Mouse (Mus musculus) erythroblast, adult 5-6 weeks (primary cell): ENCODE data around the gene Rfxank. TPM values are rescaled to one million over a fixed set of nuclear protein-coding genes. Genes with fewer than 3 reads are reported as not detected.

Source experiments
- total RNA-seq, 2 experiments: library from RNA; stranded (forward) in 1 of 2; stranded (reverse) in 1 of 2; fragments of 150-400 nt in 1 of 2; fragments of 200-764, 138-1000 nt in 1 of 2; gene quantifications; 2 replicates each; pipeline versions ENCODE4 v1.2.3 to v1.2.4; 2015 to 2017; ENCODE audit warnings: low replicate concordance in 2 of 2

The Rfxank gene
- total RNA-seq, 2 experiments from 2014 or later = 8.1 to 9.7 TPM

Other genes starting within 250 kb of the Rfxank start
- gene Tssk6, start 237.0 kb downstream of the Rfxank start, total RNA-seq (2015; ENCODE audit: low replicate concordance) = not detected in 2 replicates
- 0.28 and 0.94 TPM in 2 replicates for gene Tssk6, start 237.0 kb downstream of the Rfxank start, total RNA-seq (2017; ENCODE audit: low replicate concordance)
- gene Ndufa13, start 236.6 kb downstream of the Rfxank start, total RNA-seq (2015; ENCODE audit: low replicate concordance) = 16.1 and 18.2 TPM in 2 replicates
- 27.2 and 32.9 TPM in 2 replicates for gene Ndufa13, start 236.6 kb downstream of the Rfxank start, total RNA-seq (2017; ENCODE audit: low replicate concordance)
- gene Yjefn3, start 236.4 kb downstream of the Rfxank start, total RNA-seq (2015; ENCODE audit: low replicate concordance) = not detected in 2 replicates
- not detected in 2 replicates for gene Yjefn3, start 236.4 kb downstream of the Rfxank start, total RNA-seq (2017; ENCODE audit: low replicate concordance)
- 22.8 and 30.2 TPM in 2 replicates for gene Gatad2a, start 142.8 kb downstream of the Rfxank start, total RNA-seq (2015; ENCODE audit: low replicate concordance)
- gene Gatad2a, start 142.8 kb downstream of the Rfxank start, total RNA-seq (2017; ENCODE audit: low replicate concordance) = 25.7 and 31.8 TPM in 2 replicates
- gene Mau2, start 96.4 kb downstream of the Rfxank start, total RNA-seq (2015; ENCODE audit: low replicate concordance) = 24.0 and 33.9 TPM in 2 replicates
- 47.4 and 49.5 TPM in 2 replicates for gene Mau2, start 96.4 kb downstream of the Rfxank start, total RNA-seq (2017; ENCODE audit: low replicate concordance)
- gene Sugp1, start 96.3 kb downstream of the Rfxank start, total RNA-seq (2015; ENCODE audit: low replicate concordance) = 8.2 and 10.6 TPM in 2 replicates
- gene Sugp1, start 96.3 kb downstream of the Rfxank start, total RNA-seq (2017; ENCODE audit: low replicate concordance) = 15.6 and 22.6 TPM in 2 replicates
- gene Tm6sf2, start 66.2 kb downstream of the Rfxank start, total RNA-seq (2015; ENCODE audit: low replicate concordance) = 2.3 TPM in 1 of 2 replicates, not detected in the other
- 2.9 TPM in 1 of 2 replicates, not detected in the other for gene Tm6sf2, start 66.2 kb downstream of the Rfxank start, total RNA-seq (2017; ENCODE audit: low replicate concordance)
- gene Hapln4, start 55.7 kb downstream of the Rfxank start, total RNA-seq (2015; ENCODE audit: low replicate concordance) = not detected in 2 replicates
- not detected in 2 replicates for gene Hapln4, start 55.7 kb downstream of the Rfxank start, total RNA-seq (2017; ENCODE audit: low replicate concordance)
- not detected in 2 replicates for gene Ncan, start 18.3 kb downstream of the Rfxank start, total RNA-seq (2015; ENCODE audit: low replicate concordance)
- gene Ncan, start 18.3 kb downstream of the Rfxank start, total RNA-seq (2017; ENCODE audit: low replicate concordance) = not detected in 2 replicates
- gene Nr2c2ap, start 7.8 kb downstream of the Rfxank start, total RNA-seq (2015; ENCODE audit: low replicate concordance) = 4.8 and 5.4 TPM in 2 replicates
- gene Nr2c2ap, start 7.8 kb downstream of the Rfxank start, total RNA-seq (2017; ENCODE audit: low replicate concordance) = 1.4 and 1.5 TPM in 2 replicates
- gene Borcs8, start 345 bp upstream of the Rfxank start, total RNA-seq (2015; ENCODE audit: low replicate concordance) = 2.1 and 16.7 TPM in 2 replicates
- gene Borcs8, start 345 bp upstream of the Rfxank start, total RNA-seq (2017; ENCODE audit: low replicate concordance) = 15.5 and 30.7 TPM in 2 replicates
- gene Mef2b, start 557 bp upstream of the Rfxank start, total RNA-seq (2015; ENCODE audit: low replicate concordance) = not detected in 2 replicates
- gene Mef2b, start 557 bp upstream of the Rfxank start, total RNA-seq (2017; ENCODE audit: low replicate concordance) = not detected in 2 replicates
- gene Tmem161a, start 33.2 kb upstream of the Rfxank start, total RNA-seq (2015; ENCODE audit: low replicate concordance) = 4.0 and 8.1 TPM in 2 replicates
- 4.5 and 4.9 TPM in 2 replicates for gene Tmem161a, start 33.2 kb upstream of the Rfxank start, total RNA-seq (2017; ENCODE audit: low replicate concordance)
- 13.8 and 20.6 TPM in 2 replicates for gene Slc25a42, start 73.2 kb upstream of the Rfxank start, total RNA-seq (2015; ENCODE audit: low replicate concordance)
- 16.2 and 23.8 TPM in 2 replicates for gene Slc25a42, start 73.2 kb upstream of the Rfxank start, total RNA-seq (2017; ENCODE audit: low replicate concordance)
- gene Sugp2, start 95.1 kb upstream of the Rfxank start, total RNA-seq (2015; ENCODE audit: low replicate concordance) = 24.4 and 33.9 TPM in 2 replicates
- 22.7 and 28.9 TPM in 2 replicates for gene Sugp2, start 95.1 kb upstream of the Rfxank start, total RNA-seq (2017; ENCODE audit: low replicate concordance)
- gene Armc6, start 95.3 kb upstream of the Rfxank start, total RNA-seq (2015; ENCODE audit: low replicate concordance) = 4.6 TPM in 1 of 2 replicates, not detected in the other
- gene Armc6, start 95.3 kb upstream of the Rfxank start, total RNA-seq (2017; ENCODE audit: low replicate concordance) = 4.0 and 6.1 TPM in 2 replicates
- 0.63 and 1.3 TPM in 2 replicates for gene Homer3, start 143.7 kb upstream of the Rfxank start, total RNA-seq (2015; ENCODE audit: low replicate concordance)
- gene Homer3, start 143.7 kb upstream of the Rfxank start, total RNA-seq (2017; ENCODE audit: low replicate concordance) = 0.68 and 2.5 TPM in 2 replicates
- 15.0 TPM in 2 replicates for gene Ddx49, start 163.3 kb upstream of the Rfxank start, total RNA-seq (2015; ENCODE audit: low replicate concordance)
- gene Ddx49, start 163.3 kb upstream of the Rfxank start, total RNA-seq (2017; ENCODE audit: low replicate concordance) = 23.3 and 40.0 TPM in 2 replicates
- 52.7 and 89.2 TPM in 2 replicates for gene Cope, start 163.4 kb upstream of the Rfxank start, total RNA-seq (2015; ENCODE audit: low replicate concordance)
- gene Cope, start 163.4 kb upstream of the Rfxank start, total RNA-seq (2017; ENCODE audit: low replicate concordance) = 36.9 and 53.7 TPM in 2 replicates
- not detected in 2 replicates for gene Cers1, start 176.6 kb upstream of the Rfxank start, total RNA-seq (2015; ENCODE audit: low replicate concordance)
- gene Cers1, start 176.6 kb upstream of the Rfxank start, total RNA-seq (2017; ENCODE audit: low replicate concordance) = 0.43 TPM in 1 of 2 replicates, not detected in the other
- not detected in 2 replicates for gene Gdf1, start 190.7 kb upstream of the Rfxank start, total RNA-seq (2015; ENCODE audit: low replicate concordance)
- gene Gdf1, start 190.7 kb upstream of the Rfxank start, total RNA-seq (2017; ENCODE audit: low replicate concordance) = not detected in 2 replicates
- 7.1 and 9.2 TPM in 2 replicates for gene Upf1, start 214.1 kb upstream of the Rfxank start, total RNA-seq (2015; ENCODE audit: low replicate concordance)
- 20.9 and 21.5 TPM in 2 replicates for gene Upf1, start 214.1 kb upstream of the Rfxank start, total RNA-seq (2017; ENCODE audit: low replicate concordance)
- gene Comp, start 234.4 kb upstream of the Rfxank start, total RNA-seq (2015; ENCODE audit: low replicate concordance) = not detected in 2 replicates
- gene Comp, start 234.4 kb upstream of the Rfxank start, total RNA-seq (2017; ENCODE audit: low replicate concordance) = 0.43 TPM in 1 of 2 replicates, not detected in the other